Mouse (Mus musculus) bone marrow macrophage, adult 2 months (primary cell): ENCODE data around the gene Ube2v1.

Experiments
- CTCF ChIP-seq: IDR thresholded peaks from 2 replicates; pipeline ENCODE4 v1.5.1; 2012; ENCODE audit warnings: low read depth, mild to moderate bottlenecking, low read length, moderate library complexity
- POLR2A ChIP-seq: IDR thresholded peaks from 2 replicates; pipeline ENCODE4 v1.6.1; 2012; ENCODE audit warnings: mild to moderate bottlenecking, low read depth, low read length, borderline replicate concordance

GRCm38 (mm10) chr2:167634338-167634770 is 2.5 kb upstream of the Ube2v1 start:
- TF ChIP-seq CTCF, result no peak
- no peak for TF ChIP-seq POLR2A
